Mouse (Mus musculus): ENCODE measurements around the gene Osbpl2. TPM values are rescaled to one million over a fixed set of nuclear protein-coding genes. Genes with fewer than 3 reads are reported as not detected.

The Osbpl2 gene
- polyA plus RNA-seq, 1 experiment from 2014 or later = 19.2 TPM

GRCm38 (mm10) chr2:180127675-180128074 lies 8.6 kb downstream of the Osbpl2 start:
- Histone ChIP-seq H3K9ac (ENCODE audit: low read depth, low read length) (no peak overlapping the region), H3K4me2 (no peak overlapping the region), H3K4me3 (ENCODE audit: low read depth, low read length) (no peak overlapping the region), H3K9me3 (ENCODE audit: control insufficient read depth, low read length) (no peaks in the 10 kb centered on the region), H3K27ac (ENCODE audit: low read depth, low read length) (no peak overlapping the region), H3K27me3 (replicated peaks; ENCODE audit: control insufficient read depth, insufficient read depth, low read length) (no peaks in the 10 kb centered on the region), H3K4me1 (replicated peaks; ENCODE audit: control insufficient read depth, insufficient read depth, low read length) (peaks cover 8% of the 10 kb centered on the region), H3K36me3 (ENCODE audit: control insufficient read depth, insufficient read depth, low read length) (no peaks in the 10 kb centered on the region)
- no peak for ATAC-seq (replicated peaks; ENCODE audit: low FRiP score)
- DNase-seq (ENCODE audit: low spot score) = no peak
- WGBS = 56% methylated on average over 1 of the region's 1 CpGs

- no peak overlapping the region for H3K9ac ChIP-seq (ENCODE audit: low read depth, low read length)
- H3K27me3 ChIP-seq (replicated peaks; ENCODE audit: control insufficient read depth, insufficient read depth, low read length) = no peaks in the 10 kb centered on the region
- H3K27ac ChIP-seq (ENCODE audit: low read depth, low read length) = no peak overlapping the region
- no peak overlapping the region for H3K4me3 ChIP-seq (ENCODE audit: low read depth, low read length)
- no peaks in the 10 kb centered on the region for H3K9me3 ChIP-seq (ENCODE audit: control insufficient read depth, low read length)
- H3K4me1 ChIP-seq (replicated peaks; ENCODE audit: control insufficient read depth, insufficient read depth, low read length) = peaks cover 11% of the 10 kb centered on the region; the same call in 1 of the 2 replicates
- 64% methylated on average over 4 of the region's 4 CpGs for WGBS
- DNase-seq (ENCODE audit: low spot score) = no peak
- H3K36me3 ChIP-seq (ENCODE audit: control insufficient read depth, insufficient read depth, low read length) = no peaks in the 10 kb centered on the region
- ATAC-seq (replicated peaks; ENCODE audit: low FRiP score) = no peak
- no peak overlapping the region for H3K4me2 ChIP-seq
Observed at GRCm38 (mm10) chr2:180133231-180133630, 14.1 kb downstream of the Osbpl2 start.

DNA sequence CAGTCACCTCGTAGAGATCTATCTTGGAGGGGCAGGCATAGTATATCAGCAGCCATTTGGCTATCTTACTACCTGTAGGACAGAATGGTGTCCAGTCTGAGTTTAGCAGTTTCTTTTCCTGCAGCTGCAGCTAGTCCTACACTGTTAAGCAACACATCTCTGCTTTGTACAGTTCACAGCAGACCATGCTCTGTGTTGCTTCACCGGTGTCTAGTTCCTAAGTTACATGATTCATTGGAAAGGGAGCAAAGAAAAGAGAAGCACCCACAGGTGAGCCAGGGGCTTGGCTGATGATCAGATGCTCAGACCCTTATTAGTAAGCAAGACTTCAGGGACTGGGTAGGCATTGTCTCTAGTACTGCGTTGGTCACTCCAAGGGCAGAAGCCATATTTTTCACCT lies 14.8 kb downstream of the Osbpl2 start:
- no peak for DNase-seq (ENCODE audit: low spot score)
- ATAC-seq (replicated peaks; ENCODE audit: low FRiP score) = no peak
- no peak overlapping the region for H3K27ac ChIP-seq (ENCODE audit: low read depth, low read length)
- H3K9me3 ChIP-seq (ENCODE audit: control insufficient read depth, low read length) = no peaks in the 10 kb centered on the region
- H3K27me3 ChIP-seq (replicated peaks; ENCODE audit: control insufficient read depth, insufficient read depth, low read length) = no peaks in the 10 kb centered on the region
- peaks cover 11% of the 10 kb centered on the region; the same call in 1 of the 2 replicates for H3K4me1 ChIP-seq (replicated peaks; ENCODE audit: control insufficient read depth, insufficient read depth, low read length)
- H3K36me3 ChIP-seq (ENCODE audit: control insufficient read depth, insufficient read depth, low read length) = no peaks in the 10 kb centered on the region
- no peak overlapping the region for H3K4me3 ChIP-seq (ENCODE audit: low read depth, low read length)
- no peak overlapping the region for H3K9ac ChIP-seq (ENCODE audit: low read depth, low read length)
- no peak overlapping the region for H3K4me2 ChIP-seq
- WGBS = 80% methylated on average over 3 of the region's 3 CpGs

DNA sequence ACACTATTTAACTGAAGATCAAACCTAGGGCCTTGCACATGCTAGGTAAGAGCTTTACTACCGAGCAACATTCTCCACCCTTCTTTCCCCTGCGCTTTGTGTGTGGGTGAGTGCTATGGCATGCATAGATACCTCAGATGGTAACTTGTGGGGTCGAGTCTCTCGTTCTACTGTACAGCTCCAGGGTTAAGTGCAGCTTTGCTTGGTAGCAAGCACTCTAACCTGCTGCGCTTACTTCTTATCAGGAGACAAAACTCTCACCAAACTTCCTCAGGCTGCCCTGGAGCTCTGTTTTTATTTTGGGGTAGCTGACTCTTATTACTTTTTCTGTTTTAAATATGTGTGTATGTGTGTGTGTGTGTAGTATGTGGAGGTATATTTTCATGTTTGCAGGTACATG lies 16.3 kb downstream of the Osbpl2 start:
- DNase-seq (ENCODE audit: low spot score) (no peak), ATAC-seq (replicated peaks; ENCODE audit: low FRiP score) (no peak)
- no peak overlapping the region for H3K9ac ChIP-seq (ENCODE audit: low read depth, low read length)
- H3K27ac ChIP-seq (ENCODE audit: low read depth, low read length) = no peak overlapping the region
- H3K4me3 ChIP-seq (ENCODE audit: low read depth, low read length) = no peak overlapping the region
- 52% methylated on average over 5 of the region's 5 CpGs for WGBS
- H3K4me1 ChIP-seq (replicated peaks; ENCODE audit: control insufficient read depth, insufficient read depth, low read length) = peaks cover 11% of the 10 kb centered on the region; the same call in 1 of the 2 replicates
- no peak overlapping the region for H3K4me2 ChIP-seq
- H3K36me3 ChIP-seq (ENCODE audit: control insufficient read depth, insufficient read depth, low read length) = no peaks in the 10 kb centered on the region
- H3K27me3 ChIP-seq (replicated peaks; ENCODE audit: control insufficient read depth, insufficient read depth, low read length) = no peaks in the 10 kb centered on the region
- no peaks in the 10 kb centered on the region for H3K9me3 ChIP-seq (ENCODE audit: control insufficient read depth, low read length)

- no peak overlapping the region for H3K4me3 ChIP-seq (ENCODE audit: low read depth, low read length)
- no peak overlapping the region for H3K9ac ChIP-seq (ENCODE audit: low read depth, low read length)
- DNase-seq (ENCODE audit: low spot score) = no peak
- no peak overlapping the region for H3K27ac ChIP-seq (ENCODE audit: low read depth, low read length)
- no peak overlapping the region for H3K4me2 ChIP-seq
- no peaks in the 10 kb centered on the region for H3K27me3 ChIP-seq (replicated peaks; ENCODE audit: control insufficient read depth, insufficient read depth, low read length)
- no peaks in the 10 kb centered on the region for H3K4me1 ChIP-seq (replicated peaks; ENCODE audit: control insufficient read depth, insufficient read depth, low read length)
- H3K36me3 ChIP-seq (ENCODE audit: control insufficient read depth, insufficient read depth, low read length) = peaks cover 7% of the 10 kb centered on the region; the same call in 1 of the 2 replicates
- 82% methylated on average over 2 of the region's 2 CpGs for WGBS
- H3K9me3 ChIP-seq (ENCODE audit: control insufficient read depth, low read length) = no peaks in the 10 kb centered on the region
- no peak for ATAC-seq (replicated peaks; ENCODE audit: low FRiP score)
Observed at GRCm38 (mm10) chr2:180146091-180146490, 27.0 kb downstream of the Osbpl2 start.

- H3K36me3 ChIP-seq (ENCODE audit: control insufficient read depth, insufficient read depth, low read length) = peaks cover 7% of the 10 kb centered on the region; the same call in 1 of the 2 replicates
- 86% methylated on average over 6 of the region's 6 CpGs for WGBS
Observed at GRCm38 (mm10) chr2:180147379-180147778, 28.3 kb downstream of the Osbpl2 start.

DNA sequence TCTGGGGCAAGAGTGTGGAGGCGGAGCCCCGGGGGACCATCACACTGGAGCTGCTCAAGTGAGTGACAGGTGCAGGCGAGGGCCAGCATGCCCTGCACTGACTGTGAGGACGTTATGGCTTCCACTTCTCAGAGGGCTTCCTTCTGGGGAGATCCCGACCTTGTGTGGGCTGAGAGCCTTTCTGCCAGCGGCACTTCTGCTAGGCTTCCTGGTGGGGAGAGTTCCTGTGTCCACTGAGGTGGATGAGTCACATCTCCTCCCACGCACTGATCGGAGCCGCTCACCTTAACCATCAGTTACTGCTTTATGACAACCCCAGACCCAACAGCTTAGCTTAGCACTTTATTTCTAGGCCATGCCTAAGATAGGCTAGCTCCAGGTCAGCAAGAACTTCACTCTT lies 29.4 kb downstream of the Osbpl2 start:
- peaks cover 7% of the 10 kb centered on the region; the same call in 1 of the 2 replicates for H3K36me3 ChIP-seq (ENCODE audit: control insufficient read depth, insufficient read depth, low read length)
- no peak overlapping the region for H3K9ac ChIP-seq (ENCODE audit: low read depth, low read length)
- H3K27me3 ChIP-seq (replicated peaks; ENCODE audit: control insufficient read depth, insufficient read depth, low read length) = no peaks in the 10 kb centered on the region
- H3K4me1 ChIP-seq (replicated peaks; ENCODE audit: control insufficient read depth, insufficient read depth, low read length) = no peaks in the 10 kb centered on the region
- DNase-seq (ENCODE audit: low spot score) (no peak), ATAC-seq (replicated peaks; ENCODE audit: low FRiP score) (no peak)
- no peak overlapping the region for H3K27ac ChIP-seq (ENCODE audit: low read depth, low read length)
- H3K4me3 ChIP-seq (ENCODE audit: low read depth, low read length) = no peak overlapping the region
- H3K9me3 ChIP-seq (ENCODE audit: control insufficient read depth, low read length) = no peaks in the 10 kb centered on the region
- no peak overlapping the region for H3K4me2 ChIP-seq
- WGBS = 81% methylated on average over 9 of the region's 9 CpGs

More at GRCm38 (mm10) chr2:180147379-180147778, 28.3 kb downstream of the Osbpl2 start:
- Histone ChIP-seq H3K4me1 (replicated peaks; ENCODE audit: control insufficient read depth, insufficient read depth, low read length) (no peaks in the 10 kb centered on the region), H3K4me3 (ENCODE audit: low read depth, low read length) (no peak overlapping the region), H3K27me3 (replicated peaks; ENCODE audit: control insufficient read depth, insufficient read depth, low read length) (no peaks in the 10 kb centered on the region), H3K9me3 (ENCODE audit: control insufficient read depth, low read length) (no peaks in the 10 kb centered on the region), H3K9ac (ENCODE audit: low read depth, low read length) (no peak overlapping the region), H3K4me2 (no peak overlapping the region), H3K27ac (ENCODE audit: low read depth, low read length) (no peak overlapping the region)
- no peak for ATAC-seq (replicated peaks; ENCODE audit: low FRiP score)
- DNase-seq (ENCODE audit: low spot score) = no peak

DNA sequence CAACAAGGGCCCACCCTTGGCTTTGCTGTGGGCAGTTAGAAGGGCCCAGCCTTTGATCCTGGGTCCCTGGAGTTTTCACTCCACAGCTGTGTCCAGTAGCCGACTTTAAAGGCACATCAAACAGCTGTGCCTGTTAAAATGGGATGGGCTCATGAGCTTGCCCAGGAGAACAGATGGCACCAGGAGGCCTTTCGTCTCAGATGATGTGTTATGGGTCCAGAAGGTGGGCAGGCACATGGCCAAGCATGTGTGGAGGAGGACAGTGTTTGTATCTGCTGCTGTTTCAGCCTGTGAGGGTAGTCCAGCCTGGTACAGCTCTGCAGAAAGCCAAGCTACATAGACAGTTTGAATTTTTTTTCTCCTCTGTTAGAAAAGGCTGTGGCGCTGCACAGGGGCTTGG lies 35.7 kb downstream of the Osbpl2 start:
- H3K36me3 ChIP-seq (ENCODE audit: control insufficient read depth, insufficient read depth, low read length) = peaks cover 15% of the 10 kb centered on the region
- no peaks in the 10 kb centered on the region for H3K9me3 ChIP-seq (ENCODE audit: control insufficient read depth, low read length)
- no peaks in the 10 kb centered on the region for H3K27me3 ChIP-seq (replicated peaks; ENCODE audit: control insufficient read depth, insufficient read depth, low read length)
- WGBS = 66% methylated on average over 3 of the region's 3 CpGs
- DNase-seq (ENCODE audit: low spot score) (no peak), ATAC-seq (replicated peaks; ENCODE audit: low FRiP score) (no peak)
- H3K4me2 ChIP-seq = no peak overlapping the region
- no peak overlapping the region for H3K4me3 ChIP-seq (ENCODE audit: low read depth, low read length)
- no peak overlapping the region for H3K9ac ChIP-seq (ENCODE audit: low read depth, low read length)
- no peak overlapping the region for H3K27ac ChIP-seq (ENCODE audit: low read depth, low read length)
- H3K4me1 ChIP-seq (replicated peaks; ENCODE audit: control insufficient read depth, insufficient read depth, low read length) = no peaks in the 10 kb centered on the region

DNA sequence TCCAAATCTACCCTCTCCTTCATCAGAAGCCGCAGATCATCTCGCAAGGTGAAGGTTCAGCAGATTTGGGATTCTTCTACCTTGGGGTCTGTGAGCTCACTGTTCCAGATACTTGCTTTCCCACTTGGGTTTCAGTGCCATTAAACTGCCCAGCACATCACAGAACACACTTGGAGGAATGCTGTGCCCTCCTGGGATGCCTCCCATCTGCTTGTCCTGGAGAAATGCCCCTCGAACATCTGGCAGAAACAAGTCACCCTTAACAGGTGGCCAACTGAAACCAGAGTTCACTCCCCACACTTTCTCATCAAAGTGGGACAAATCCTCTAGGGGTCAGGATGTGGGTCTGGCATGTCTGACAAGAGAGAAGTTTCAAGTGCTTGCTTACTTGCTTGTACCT lies 39.5 kb downstream of the Osbpl2 start:
- no peak overlapping the region for H3K27ac ChIP-seq (ENCODE audit: low read depth, low read length)
- no peak for DNase-seq (ENCODE audit: low spot score)
- H3K4me3 ChIP-seq (ENCODE audit: low read depth, low read length) = no peak overlapping the region
- H3K27me3 ChIP-seq (replicated peaks; ENCODE audit: control insufficient read depth, insufficient read depth, low read length) = no peaks in the 10 kb centered on the region
- no peak overlapping the region for H3K4me2 ChIP-seq
- H3K4me1 ChIP-seq (replicated peaks; ENCODE audit: control insufficient read depth, insufficient read depth, low read length) = no peaks in the 10 kb centered on the region
- H3K36me3 ChIP-seq (ENCODE audit: control insufficient read depth, insufficient read depth, low read length) = peaks cover 12% of the 10 kb centered on the region
- WGBS = 94% methylated on average over 3 of the region's 3 CpGs
- ATAC-seq (replicated peaks; ENCODE audit: low FRiP score) = no peak
- H3K9me3 ChIP-seq (ENCODE audit: control insufficient read depth, low read length) = no peaks in the 10 kb centered on the region
- no peak overlapping the region for H3K9ac ChIP-seq (ENCODE audit: low read depth, low read length)

Data from liver, embryonic 11.5 days (tissue).